Mouse (Mus musculus): ENCODE measurements at regions not wholly inside any gene's neighbourhood (a gene's known extent, or its start where the extent isn't known, plus 50 kb on each side); places are given as distances from the start of the nearest gene placed in this dataset.

GRCm38 (mm10) chr15:5296949-5297348 is 53.0 kb upstream of the Ptger4 start:
- Histone ChIP-seq H3K4me1 (ENCODE audit: control insufficient read depth in 1 of 2, insufficient read depth in 2 of 2, low read length in 2 of 2) (no peaks in the 10 kb centered on the region), H3K9ac (ENCODE audit: control insufficient read depth, low read depth, low read length, poor library complexity, severe bottlenecking) (no peak overlapping the region), H3K27ac (ENCODE audit: control insufficient read depth, low read depth, low read length) (no peak overlapping the region), H3K79me2 (ENCODE audit: control insufficient read depth, insufficient read depth, low read length, poor library complexity) (no peaks in the 10 kb centered on the region), H3K27me3 (ENCODE audit: control insufficient read depth in 1 of 2, insufficient read depth in 2 of 2, low read length in 2 of 2) (peaks cover 0 to 4% of the 10 kb centered on the region in 2 experiments; a peak in 3 of 4 replicates), H3K4me3 (ENCODE audit: control insufficient read depth in 1 of 2, insufficient read depth in 1 of 2, low read depth in 2 of 2, low read length in 2 of 2) (no peak overlapping the region), H3K9me3 (replicated peaks; ENCODE audit: insufficient read depth, low read length) (no peaks in the 10 kb centered on the region), H3K36me3 (ENCODE audit: control insufficient read depth in 1 of 2, insufficient read depth in 2 of 2, low read length in 2 of 2) (no peaks in the 10 kb centered on the region)
- peak; percentile 3 for DNase-seq (ENCODE audit: low read depth, low spot score)
- TF ChIP-seq SMC3 (IDR thresholded peaks at IDR 0.05; ENCODE audit: low read depth, low read length) (no peak), POLR2A (IDR thresholded peaks at IDR 0.05; ENCODE audit: control insufficient read depth in 1 of 2, insufficient read depth in 1 of 2, low read depth in 1 of 2, low read length in 2 of 2, poor library complexity in 1 of 2) (no peak), ETS1 (IDR thresholded peaks at IDR 0.05; ENCODE audit: low read depth, low read length) (no peak), ZC3H11A (IDR thresholded peaks at IDR 0.05; ENCODE audit: low read depth, low read length) (no peak), ZKSCAN1 (IDR thresholded peaks at IDR 0.05; ENCODE audit: low read depth, low read length) (no peak), USF1 (IDR thresholded peaks at IDR 0.05; ENCODE audit: low read depth, low read length) (no peak), POLR2AphosphoS2 (IDR thresholded peaks at IDR 0.05; ENCODE audit: low read length) (no peak)

Data from MEL (cell line).